Mouse (Mus musculus) mature B cell (primary cell): ENCODE data around the gene Spock2.

Experiments used
- in situ Hi-C: fragments of 300-500 bp; cut with MboI; formaldehyde crosslinking; loops from 2 replicates; pipeline ENCODE4 v1.14.3; 2019

Spock2 gene

DNA sequence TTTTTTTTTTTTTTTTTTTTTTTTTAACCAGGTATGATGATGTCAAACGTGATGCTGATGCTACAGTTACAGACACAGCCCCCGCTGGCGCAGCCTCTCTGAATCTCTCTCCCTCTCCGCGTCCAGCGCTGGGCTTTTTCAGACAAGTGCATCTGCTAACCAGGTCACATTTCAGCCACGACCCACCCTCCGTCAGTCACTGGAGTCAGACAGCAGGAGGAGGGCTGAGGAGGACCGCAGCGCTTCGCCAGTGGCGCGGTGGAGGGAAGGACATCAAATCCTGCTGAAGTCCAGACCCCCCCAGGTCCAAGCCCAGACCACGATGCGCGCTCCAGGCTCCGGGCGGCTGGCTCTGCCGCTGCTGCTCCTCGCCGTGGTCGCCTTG, at the start of gene Spock2:
Gene Spock2 (plus strand): TSS at position 74 of the 385 bp plus-strand sequence.
- in situ Hi-C loops, result no loop called here

DNA sequence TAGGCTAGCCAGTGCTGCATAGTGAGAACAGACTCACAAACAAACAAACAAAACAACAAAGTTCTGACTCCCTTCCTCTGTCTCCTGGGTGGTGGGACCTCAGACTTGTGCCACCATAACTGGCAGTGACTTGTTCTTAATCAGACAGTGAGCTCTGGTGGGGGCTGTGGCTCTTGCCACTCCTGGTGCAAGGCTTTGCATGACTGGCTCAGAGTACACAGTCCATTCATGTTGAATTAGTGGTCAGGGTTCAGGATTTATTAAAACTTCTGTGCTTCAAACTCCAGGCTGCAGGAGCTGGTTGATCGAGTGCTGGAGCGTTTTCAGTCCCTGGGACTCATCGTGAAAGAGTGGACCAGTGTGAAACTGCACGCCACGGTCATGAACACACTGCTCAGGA, 43.8 kb upstream of the Spock2 start:
- in situ Hi-C loops, result no loop called here

DNA sequence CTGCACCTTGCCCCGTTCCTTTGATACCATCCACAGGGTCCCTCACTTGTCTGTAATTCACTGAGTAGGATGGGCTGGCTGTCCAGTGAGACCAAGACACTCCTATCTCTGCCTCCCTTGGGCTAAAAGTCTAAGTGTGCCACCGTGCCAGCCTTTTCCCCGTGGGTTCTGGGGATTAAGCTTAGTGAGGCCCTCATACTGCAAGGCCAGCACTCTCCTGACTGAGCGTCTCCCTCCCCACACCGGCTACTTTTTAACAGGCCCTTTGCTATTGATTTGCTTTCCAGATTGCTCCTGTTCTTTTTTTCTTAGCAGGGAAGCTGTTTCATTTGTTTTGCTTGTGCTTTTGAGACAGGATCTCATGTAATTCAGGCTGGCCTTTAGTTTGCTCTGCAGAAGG, 43.1 kb upstream of the Spock2 start:
- in situ Hi-C loops, result no loop called here

DNA sequence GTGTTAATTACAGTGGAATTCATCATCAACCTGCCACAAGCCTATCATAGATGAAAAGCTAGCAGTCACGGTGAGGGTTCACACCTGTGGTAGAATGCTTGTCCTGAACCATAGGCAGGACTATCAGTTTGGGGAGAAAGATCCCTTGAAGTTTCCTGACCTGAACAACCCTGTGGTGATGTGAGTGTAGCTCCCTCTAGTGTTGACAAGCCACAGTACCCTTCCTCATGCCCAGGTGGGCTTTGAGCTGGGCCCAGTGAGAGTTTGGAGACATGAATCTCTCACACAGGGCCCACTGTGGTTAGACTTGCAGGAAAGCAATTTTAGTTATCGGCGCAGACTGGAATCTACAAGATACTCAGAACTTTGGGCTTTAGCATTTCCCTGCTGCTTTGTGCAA, 39.5 kb upstream of the Spock2 start:
- in situ Hi-C loops, result no loop called here

DNA sequence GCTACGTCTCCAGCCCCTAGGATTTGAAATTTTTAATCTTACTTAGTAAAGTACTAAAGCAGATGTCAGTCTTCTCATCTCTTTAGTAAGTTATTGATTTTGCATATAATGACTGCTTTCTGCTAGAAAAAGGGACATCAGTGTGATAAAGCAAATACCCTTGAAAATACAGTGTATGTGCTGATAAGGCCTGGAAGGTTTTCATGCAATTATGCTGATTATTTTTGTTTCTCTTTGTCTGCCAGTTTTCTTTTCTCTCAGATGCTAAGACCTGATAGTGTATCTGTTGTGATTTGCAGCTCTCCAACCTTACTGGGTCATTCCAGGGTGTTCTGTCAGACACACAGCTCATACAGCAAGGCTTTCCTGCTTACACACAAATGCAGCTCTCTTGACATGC, 30.9 kb upstream of the Spock2 start:
- in situ Hi-C loops, result no loop called here

DNA sequence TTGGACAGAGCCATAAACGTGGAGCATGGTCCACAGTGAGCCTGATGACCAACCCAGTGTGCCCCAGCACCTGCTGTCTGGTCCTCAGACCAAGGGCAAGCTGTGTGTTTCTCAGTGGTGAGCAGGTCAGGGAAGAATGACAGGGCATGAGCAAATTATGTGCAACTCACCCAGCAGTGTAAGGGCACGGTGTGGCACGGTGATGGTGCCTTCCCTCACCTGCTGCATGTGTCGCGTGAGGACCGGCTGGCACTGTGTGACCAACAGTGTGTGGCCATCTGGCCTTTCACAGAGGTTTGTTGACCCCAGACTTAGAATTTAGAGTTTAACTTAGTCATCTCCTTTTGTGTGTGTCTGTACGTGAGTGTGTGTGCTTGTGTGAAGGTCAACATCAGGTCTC, 28.8 kb upstream of the Spock2 start:
- in situ Hi-C loops, result no loop called here

DNA sequence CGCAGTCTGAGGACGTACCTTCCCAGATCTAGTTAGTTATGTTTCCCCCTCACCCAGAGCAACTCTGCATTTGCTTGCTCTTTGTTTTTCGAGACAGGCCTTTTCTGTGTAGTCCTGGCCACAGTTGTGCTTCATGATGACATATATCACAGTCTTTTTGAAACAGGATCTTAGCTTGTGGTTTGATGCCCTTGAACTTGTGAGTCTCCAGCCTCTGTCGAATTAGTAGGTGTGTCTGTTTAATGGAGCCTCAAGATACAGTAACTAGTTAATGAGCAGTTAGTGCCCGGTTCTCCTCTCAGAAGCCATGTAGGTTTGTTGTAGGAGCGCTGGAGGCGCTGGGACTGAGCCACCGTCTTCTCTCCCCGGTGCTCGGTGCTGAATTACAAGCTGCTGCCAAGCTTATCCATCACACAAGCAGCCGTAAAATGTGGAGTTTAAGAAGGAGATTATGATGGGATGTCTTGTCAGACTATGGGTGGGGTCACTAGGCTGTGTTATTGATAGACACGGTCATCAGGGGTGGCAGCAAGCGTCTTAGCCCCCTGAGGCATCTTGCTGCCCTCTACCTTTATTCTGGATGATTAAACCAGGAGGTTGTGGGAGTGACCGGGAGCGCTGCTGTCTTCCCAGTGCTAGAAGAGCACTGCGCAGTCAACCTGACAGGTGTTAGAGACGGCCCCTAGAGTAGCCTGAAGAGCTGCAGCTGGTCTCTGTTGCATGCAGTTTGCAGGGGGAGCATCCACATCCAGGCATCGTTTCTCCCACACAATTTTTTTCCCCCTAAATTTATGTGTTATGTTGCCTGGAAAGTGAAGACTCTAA, 28.1 kb upstream of the Spock2 start:
- in situ Hi-C loops, result no loop called here

DNA sequence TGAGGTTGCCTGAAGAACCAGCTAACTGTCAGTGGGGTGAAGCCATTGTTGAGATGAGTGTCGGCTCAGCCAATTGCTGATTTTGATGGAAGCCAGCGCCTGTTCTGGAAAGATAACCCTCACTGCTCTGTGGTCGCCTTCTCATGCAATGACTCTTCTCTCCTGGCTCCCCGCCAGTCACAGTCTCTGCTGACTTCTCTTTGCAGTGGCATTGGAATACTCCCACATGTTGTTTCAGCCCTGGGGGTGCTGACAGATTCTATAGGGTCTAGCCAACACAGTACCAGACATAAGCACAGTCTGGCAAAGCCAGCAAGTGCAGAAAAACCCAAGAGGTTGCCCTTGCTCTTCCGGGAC, 27.5 kb upstream of the Spock2 start:
- in situ Hi-C loops, result no loop called here

DNA sequence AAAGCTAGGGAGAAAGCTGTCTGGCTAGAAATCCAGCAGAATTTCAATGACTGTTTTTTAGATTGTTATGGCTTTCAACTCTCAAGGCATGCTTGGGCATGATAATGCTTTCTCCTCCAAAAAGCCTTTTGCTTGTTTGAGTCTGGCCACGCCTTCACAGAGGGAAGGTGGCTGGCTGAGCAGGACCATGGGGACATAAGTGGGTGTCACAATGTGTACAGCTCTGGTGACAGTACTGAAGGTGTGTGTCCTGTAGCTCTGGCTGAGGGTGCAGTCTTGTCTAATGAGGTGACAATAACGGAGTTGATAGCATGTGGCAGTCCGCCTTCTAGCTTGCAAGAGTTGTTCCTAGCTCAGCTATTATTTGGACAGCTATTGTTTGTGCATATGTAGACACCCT, 25.8 kb upstream of the Spock2 start:
- in situ Hi-C loops, result no loop called here

DNA sequence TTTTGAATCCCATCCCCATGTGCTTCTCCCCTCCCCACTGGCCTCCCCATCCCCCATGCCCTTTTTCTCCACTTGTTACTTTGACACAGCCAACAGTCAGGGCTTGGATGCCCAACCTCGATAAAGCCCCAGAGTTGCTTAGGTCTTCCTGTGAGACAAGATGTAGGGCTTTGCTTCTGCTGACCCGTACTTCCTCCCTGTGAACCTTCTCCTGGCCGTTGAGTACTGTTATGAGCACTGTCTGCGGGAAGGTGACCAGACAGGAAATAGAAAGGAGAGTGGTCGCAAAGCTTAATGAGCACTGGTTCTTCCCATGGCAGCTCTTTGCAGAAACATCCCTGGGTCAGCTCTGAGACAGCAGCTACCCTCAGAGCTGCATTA, 25.4 kb upstream of the Spock2 start:
- in situ Hi-C loops, result no loop called here

DNA sequence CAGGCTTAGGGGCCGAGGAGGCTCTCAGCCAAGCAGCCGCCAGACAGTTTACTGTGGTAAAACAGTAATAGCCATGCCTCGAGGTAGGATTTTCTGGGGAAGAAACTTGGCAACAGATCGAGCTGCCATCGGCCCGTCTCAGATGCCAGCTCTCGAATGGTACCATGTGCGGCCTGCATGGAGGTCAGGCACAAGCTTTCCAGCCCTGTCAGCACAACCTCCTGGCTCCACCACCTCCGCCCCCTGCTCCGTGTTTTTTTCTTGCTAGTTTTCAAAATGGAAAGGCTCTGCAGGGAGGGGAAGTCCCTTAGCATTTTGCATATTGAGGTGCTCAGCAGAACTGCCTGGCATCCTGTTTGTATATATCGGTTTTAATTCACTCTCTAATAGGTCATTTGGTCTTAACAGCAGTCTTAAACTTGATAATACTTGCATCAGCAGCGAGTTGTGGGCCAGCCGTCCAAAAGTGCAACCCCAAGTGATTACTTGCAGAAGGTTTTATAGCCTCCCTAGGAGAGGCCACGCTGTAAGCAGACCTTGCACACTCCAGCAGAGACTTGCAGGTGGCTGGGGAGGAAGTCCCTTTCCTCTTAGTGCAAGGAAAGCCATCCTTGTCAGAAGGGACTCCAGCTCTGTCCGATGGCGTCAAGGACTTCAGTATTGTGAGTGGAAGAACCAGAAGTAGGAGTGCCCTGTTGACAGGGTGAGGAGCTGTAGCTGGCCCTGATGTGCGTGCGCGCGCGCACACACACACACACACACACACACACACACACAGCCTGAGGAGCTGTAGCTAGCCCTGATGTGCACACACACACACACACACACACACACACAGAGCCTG, 24.8 kb upstream of the Spock2 start:
- in situ Hi-C loops, result no loop called here

DNA sequence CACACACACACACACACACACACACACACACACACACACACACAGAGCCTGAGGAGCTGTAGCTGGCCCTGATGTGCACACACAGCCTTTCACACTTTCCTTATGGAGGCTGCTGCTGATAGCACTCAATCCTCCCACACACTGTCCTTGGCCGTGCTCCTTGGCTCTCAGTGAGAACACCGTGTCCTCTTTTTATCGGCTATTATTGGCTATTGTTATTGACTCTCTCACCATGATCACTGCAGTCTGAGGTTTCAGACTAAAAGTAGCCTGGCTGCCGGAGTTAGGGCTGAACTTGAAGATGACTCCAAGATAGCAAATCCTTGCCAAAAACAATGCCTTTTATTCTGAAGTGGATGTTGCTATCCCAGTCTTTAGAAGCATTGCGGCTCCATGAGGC, 24.1 kb upstream of the Spock2 start:
- in situ Hi-C loops, result no loop called here

DNA sequence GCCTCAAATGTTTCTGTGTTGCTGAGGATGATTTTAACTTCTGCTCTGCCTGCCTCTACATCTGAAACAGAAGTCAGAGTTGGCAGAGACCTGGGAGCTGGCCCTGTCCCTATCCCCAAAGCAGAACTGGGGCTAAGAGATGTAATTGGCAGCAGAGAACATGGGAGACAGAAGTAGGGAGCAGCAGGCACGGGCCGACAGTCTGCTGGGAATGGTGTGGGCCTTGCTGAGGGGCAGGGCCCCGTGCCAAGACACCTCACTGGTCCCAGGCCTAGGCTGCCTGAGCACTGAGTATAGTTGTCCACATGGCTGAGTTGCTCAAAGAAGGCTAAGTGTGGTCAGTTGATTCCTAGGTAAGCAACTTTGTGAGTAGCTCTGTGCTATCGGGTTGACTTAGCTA, 22.0 kb upstream of the Spock2 start:
- in situ Hi-C loops, result no loop called here

DNA sequence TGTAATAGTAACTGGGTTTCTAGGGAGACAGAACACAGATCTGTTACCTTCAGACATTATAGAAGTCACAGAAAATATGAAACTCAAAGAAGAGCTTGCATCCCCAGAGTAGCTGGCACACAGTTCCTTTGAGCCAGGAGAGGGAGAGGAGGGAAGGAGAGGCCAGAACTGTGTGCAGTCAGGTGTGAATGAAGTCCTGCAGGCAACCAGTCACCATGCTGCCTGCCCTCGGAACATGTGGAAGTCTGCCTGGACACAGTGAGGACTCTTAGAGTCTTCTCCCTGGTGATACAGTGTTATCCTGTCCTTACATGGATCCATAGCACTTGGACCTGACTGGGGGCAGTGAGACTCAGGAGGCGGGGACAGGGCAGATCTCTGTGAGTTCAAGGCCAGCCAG, 13.7 kb upstream of the Spock2 start:
- in situ Hi-C loops, result no loop called here

DNA sequence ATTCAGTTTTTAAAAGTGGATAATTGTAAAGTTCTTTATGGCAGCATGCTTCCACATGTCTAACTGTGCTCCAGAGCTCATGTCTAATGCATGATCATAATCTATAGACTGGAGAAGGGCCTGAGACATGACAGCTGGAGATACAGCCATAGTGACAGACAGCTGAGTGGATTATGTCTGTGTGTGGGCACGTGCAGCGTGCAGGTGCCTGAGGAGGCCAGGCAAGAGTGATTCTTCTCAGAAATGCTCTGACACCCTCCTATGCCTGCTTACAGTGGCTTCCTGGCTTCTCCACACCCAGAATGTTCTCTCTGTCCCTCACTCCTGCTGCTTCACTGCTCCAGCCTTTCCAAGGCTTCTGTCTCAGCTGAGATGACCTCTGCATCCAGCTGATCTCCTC, 12.3 kb upstream of the Spock2 start:
- in situ Hi-C loops, result no loop called here

DNA sequence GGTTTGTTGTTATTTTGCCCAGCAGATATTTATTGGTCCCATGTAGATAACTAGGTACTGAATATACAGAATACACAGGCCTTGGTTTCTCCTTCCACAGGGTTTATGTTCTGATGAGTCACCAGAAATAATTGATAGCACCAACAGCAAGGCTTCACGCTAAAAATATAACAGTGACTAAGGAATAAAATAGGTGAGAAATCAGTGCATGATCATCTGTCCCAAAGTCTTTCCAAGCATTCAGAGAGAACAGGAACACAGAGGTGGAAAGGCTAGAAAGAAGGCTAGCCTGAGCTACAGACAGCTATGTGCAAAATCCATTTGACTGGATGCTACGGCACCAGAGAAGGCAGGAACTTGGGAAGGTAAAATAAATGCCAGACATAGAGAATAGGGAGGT, 10.5 kb upstream of the Spock2 start:
- in situ Hi-C loops, result no loop called here

DNA sequence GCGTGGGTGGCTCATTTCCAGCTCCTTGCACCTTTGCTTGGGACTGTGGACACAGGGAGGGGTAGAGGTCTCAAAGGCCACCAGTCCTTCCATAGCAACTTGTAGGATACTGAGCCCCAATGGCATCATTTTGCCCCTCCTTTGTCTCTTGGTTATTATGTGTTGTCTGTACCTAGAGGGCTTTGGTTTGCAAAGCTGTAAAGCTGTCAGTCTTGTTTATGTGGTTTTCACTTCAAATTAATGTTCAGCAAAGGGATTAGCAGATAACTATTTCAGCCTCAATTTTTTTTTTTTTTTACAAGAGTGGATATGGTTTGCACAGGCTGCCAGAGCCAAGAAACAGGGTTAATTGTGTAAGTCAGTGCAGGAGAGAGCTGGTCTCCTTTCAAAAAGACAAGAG, 9.7 kb upstream of the Spock2 start:
- in situ Hi-C loops, result no loop called here

DNA sequence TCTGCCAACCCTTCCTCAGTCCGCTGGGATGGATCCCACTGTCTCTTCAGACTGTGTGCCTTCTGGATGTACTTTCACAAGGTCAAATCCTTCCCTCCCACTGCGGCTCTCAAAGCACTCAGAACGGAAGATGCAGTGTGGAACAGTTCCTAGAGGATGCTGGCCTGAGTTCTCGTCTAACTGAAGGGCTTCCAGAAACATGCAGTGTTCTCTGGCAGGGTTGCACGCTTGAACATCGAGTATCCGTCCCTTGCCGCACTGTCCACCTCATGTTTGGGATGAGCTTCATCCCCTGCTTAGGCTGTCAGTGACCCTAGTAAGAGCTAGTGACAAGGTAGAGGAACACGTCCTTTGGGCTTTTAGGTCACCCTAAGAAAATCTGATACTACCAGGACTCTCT, 8.9 kb upstream of the Spock2 start:
- in situ Hi-C loops, result no loop called here

DNA sequence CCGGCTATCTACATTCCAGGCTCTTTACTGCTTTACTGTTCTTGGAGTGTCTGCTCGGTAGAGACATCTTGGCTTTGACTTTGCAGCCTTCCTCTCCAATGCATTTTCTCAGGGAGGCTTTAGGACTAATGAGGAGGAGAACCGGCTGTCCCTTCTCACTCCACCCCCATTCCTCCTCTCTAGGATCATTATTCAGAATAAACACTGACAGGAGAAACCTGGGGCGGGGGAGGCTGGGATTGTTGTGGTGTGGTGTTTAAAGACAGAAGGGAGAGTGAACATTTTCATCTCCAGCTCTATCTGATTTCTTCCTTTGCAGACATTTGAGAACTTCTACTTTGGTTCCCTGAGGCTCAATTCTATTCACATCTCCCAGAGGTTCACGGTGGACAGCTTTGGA, 8.2 kb upstream of the Spock2 start:
- in situ Hi-C loops, result no loop called here

DNA sequence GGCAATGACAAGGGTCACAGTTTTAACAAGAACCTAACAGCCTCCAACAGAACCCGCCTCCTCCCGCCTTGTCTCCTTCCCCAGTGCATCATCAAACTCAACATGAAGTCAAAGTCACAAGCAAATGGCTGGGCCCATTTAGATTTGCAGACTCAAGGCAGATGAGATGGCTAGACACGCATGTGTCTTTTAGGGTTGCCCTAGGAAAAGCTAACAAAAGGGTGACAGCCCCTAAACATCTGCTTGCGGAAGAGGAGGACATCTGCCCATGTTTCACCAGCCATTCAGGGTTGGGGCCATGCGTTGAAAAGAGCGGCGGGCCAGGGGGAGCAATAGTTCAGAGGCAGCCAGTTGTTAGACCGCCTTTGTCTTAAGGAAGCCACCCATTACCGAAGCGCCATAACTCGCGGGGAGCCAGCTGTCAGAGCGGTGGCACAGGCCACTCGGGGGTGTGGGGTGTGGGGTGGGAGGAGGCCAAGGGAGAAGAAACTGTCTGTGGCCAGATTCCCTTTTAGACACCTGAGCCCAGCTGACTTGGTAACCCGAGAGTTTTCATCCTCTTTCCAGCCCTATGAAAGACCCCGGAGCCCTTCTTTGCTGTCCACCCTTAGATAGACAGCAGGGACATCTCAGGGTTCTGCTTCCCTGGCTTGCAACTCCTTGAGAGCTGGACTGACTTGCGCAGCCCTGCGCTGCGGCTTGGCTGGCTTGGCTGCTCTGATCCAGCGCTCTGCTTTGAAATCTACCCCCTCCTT, 451 bp upstream of the Spock2 start:
- in situ Hi-C loops, result no loop called here

DNA sequence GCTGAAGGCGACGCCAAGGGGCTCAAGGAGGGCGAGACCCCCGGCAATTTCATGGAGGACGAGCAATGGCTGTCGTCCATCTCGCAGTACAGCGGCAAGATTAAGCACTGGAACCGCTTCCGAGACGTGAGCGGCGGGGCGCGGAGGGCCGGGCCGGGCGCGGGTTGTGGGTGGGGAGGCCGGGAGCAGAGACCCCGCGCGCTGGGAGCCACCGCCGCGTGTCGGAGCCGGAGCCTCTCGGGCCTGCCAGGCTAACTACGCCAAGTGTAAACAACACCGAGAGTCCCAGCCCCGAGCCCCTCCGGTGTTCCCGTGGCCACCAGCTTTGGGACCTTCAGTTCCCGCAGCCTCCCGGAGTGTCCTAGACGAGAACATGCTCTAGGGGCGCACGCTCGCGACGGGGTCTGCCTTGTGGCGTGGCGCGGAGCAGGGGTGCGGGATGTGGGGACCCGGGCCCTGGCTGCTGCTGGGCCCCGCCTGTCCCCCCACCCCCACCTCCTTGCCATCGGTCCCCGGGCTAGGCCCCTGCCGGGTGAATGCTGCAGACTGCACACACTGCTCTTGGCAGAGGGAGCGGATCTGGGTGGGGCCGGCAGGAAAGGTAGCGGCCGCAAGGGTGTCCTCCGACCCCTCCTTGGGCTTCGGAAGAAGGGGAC, 640 bp downstream of the Spock2 start:
- in situ Hi-C loops, result no loop called here

DNA sequence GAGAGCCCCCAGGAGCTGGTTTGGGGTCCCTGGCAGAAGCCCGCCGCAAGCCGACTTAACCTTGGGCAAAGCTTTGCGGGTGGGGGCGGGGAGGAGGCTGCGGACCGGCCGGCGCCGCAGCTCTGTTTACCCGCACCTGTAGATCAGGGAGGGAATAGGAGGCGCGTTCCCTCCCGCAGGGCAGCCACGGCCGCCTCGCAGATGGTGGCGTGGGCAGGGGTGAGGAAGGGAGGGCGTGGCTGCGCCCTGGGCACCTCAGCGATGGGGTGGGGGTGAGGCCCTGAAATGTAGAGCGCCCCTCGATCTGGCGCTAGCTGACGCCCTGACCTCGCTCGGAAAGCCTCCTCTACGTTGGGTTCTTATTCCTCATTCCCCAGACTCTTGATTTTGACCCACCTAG, 1.4 kb downstream of the Spock2 start:
- in situ Hi-C loops, result no loop called here
